ENCODE assay signal across 9 mouse cellular contexts in the genomic region with DNA sequence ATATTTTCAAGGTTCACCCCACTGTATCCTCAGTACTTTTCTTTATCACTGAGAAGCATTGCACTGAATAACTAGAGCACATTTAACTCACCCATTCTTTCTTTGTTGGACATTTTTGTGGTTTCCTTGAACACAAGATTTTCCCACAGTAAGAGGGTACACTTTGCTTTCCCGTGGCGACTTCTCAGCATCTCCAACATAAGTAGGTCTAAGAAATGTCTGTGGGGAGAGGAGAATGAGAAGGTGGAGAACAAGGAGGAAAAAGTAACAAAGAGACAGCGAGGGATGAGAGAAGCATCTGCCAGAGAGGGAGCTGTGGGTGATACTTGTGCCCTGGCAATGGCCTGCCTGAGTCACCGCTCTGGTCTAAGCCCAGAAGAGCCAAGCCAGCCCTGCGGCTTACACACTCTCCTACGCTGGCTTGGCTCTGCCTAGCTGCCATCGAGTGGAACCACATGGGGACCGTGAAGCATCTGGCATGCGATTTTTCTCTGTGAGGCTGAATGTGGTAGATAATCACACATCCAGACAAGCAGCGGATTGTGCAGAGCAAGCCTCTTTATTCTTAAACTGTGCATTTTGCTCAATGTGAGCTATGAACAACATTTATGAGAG.
DNase-seq lines count a peak whose midpoint lies in the region; ATAC-seq and TF ChIP-seq lines count a peak whose summit lies in the region.
"Had no signal": no experiment of that assay in that cellular context is flagged by ENCODE, and none has a peak within 500 bp of the region (broad histone marks: within the 10 kb centered on the region; RNA-seq: fewer than 3 reads in every experiment).

No protein-coding gene starts in this region.

- peak; percentile 75 for DNase-seq in adrenal gland, postnatal 25 days
- DNase-seq in gastrocnemius, postnatal 25 days: peak; percentile 67
- DNase-seq in limb, embryonic 14.5 days (ENCODE audit: low spot score): peak; percentile 49

- H3K27me3 ChIP-seq in hindbrain, embryonic 15.5 days: no peaks in the 10 kb centered on the region
- no peaks in the 10 kb centered on the region for H3K27me3 ChIP-seq in hindbrain, embryonic 13.5 days
- no peaks in the 10 kb centered on the region for H3K27me3 ChIP-seq in limb, embryonic 14.5 days (ENCODE audit: control insufficient read depth, insufficient read depth, low read length)
- H3K27me3 ChIP-seq in liver, embryonic 12.5 days (replicated peaks): no peaks in the 10 kb centered on the region
- H3K27me3 ChIP-seq: midbrain, embryonic 12.5 days had no signal

- H3K27ac ChIP-seq in hindbrain, embryonic 15.5 days (replicated peaks): 0 out of 2 replicates have a peak overlapping the region, but pooled peaks have one; percentile 30
- no peak overlapping the region for H3K27ac ChIP-seq in hindbrain, embryonic 13.5 days
- no peak overlapping the region for H3K27ac ChIP-seq in limb, embryonic 14.5 days (replicated peaks; ENCODE audit: low read depth, low read length)
- H3K27ac ChIP-seq in liver, embryonic 12.5 days: no peak overlapping the region
- H3K27ac ChIP-seq: midbrain, embryonic 12.5 days had no signal

- TF ChIP-seq POLR2A in limb, embryonic 14.5 days (IDR thresholded peaks at IDR 0.05; ENCODE audit: borderline replicate concordance, extremely low read depth, insufficient read depth, insufficient read length): no peak

- H3K9ac ChIP-seq in hindbrain, embryonic 15.5 days: no peak overlapping the region
- no peak overlapping the region for H3K9ac ChIP-seq in hindbrain, embryonic 13.5 days
- H3K9ac ChIP-seq in limb, embryonic 14.5 days (ENCODE audit: low read depth, low read length, severe bottlenecking): no peak overlapping the region
- no peak overlapping the region for H3K9ac ChIP-seq in liver, embryonic 12.5 days
- H3K9ac ChIP-seq: midbrain, embryonic 12.5 days had no signal

- ATAC-seq in hindbrain, embryonic 15.5 days (ENCODE audit: low FRiP score, low read depth): no peak; the same call in 1 of the 2 replicates
- ATAC-seq in hindbrain, embryonic 13.5 days (ENCODE audit: low FRiP score): no peak
- no peak for ATAC-seq in limb, embryonic 14.5 days (ENCODE audit: low FRiP score, low read depth)
- ATAC-seq in liver, embryonic 12.5 days: no peak
- ATAC-seq in erythroid progenitor cell, adult 5-6 weeks (replicated peaks; ENCODE audit: low FRiP score, poor library complexity, severe bottlenecking): no peak
- ATAC-seq in monocyte, adult 5-6 weeks (replicated peaks; ENCODE audit: insufficient number of reproducible peaks, low FRiP score, low TSS enrichment, poor library complexity, severe bottlenecking): no peak

- 76% methylated on average over 10 of the region's 10 CpGs for WGBS in hindbrain, embryonic 15.5 days
- 86% methylated on average over 10 of the region's 10 CpGs for WGBS in hindbrain, embryonic 13.5 days
- WGBS in limb, embryonic 14.5 days: 60% methylated on average over 10 of the region's 10 CpGs
- WGBS in liver, embryonic 12.5 days (ENCODE audit: insufficient replicate concordance): 73% methylated on average over 10 of the region's 10 CpGs

- H3K4me1 ChIP-seq in hindbrain, embryonic 15.5 days (replicated peaks): no peaks in the 10 kb centered on the region
- H3K4me1 ChIP-seq in hindbrain, embryonic 13.5 days (replicated peaks): no peaks in the 10 kb centered on the region
- H3K4me1 ChIP-seq in limb, embryonic 14.5 days (ENCODE audit: control insufficient read depth, insufficient read depth, low read length): peaks cover 9% of the 10 kb centered on the region; the same call in 1 of the 2 replicates
- no peaks in the 10 kb centered on the region for H3K4me1 ChIP-seq in liver, embryonic 12.5 days
- H3K4me1 ChIP-seq: midbrain, embryonic 12.5 days had no signal

- no peak overlapping the region for H3K4me2 ChIP-seq in hindbrain, embryonic 15.5 days
- H3K4me2 ChIP-seq in hindbrain, embryonic 13.5 days: no peak overlapping the region
- H3K4me2 ChIP-seq in limb, embryonic 14.5 days (replicated peaks; ENCODE audit: low read depth, low read length, severe bottlenecking): no peak overlapping the region
- H3K4me2 ChIP-seq in liver, embryonic 12.5 days: no peak overlapping the region
- H3K4me2 ChIP-seq: midbrain, embryonic 12.5 days had no signal

- no peaks in the 10 kb centered on the region for H3K9me3 ChIP-seq in hindbrain, embryonic 15.5 days
- no peaks in the 10 kb centered on the region for H3K9me3 ChIP-seq in hindbrain, embryonic 13.5 days
- H3K9me3 ChIP-seq in limb, embryonic 14.5 days (ENCODE audit: control insufficient read depth, low read length): no peaks in the 10 kb centered on the region
- H3K9me3 ChIP-seq in liver, embryonic 12.5 days (replicated peaks): no peaks in the 10 kb centered on the region
- H3K9me3 ChIP-seq: midbrain, embryonic 12.5 days had no signal

- H3K36me3 ChIP-seq in hindbrain, embryonic 15.5 days: no peaks in the 10 kb centered on the region
- no peaks in the 10 kb centered on the region for H3K36me3 ChIP-seq in hindbrain, embryonic 13.5 days
- no peaks in the 10 kb centered on the region for H3K36me3 ChIP-seq in limb, embryonic 14.5 days (ENCODE audit: control insufficient read depth, insufficient read depth, low read length)
- no peaks in the 10 kb centered on the region for H3K36me3 ChIP-seq in liver, embryonic 12.5 days
- H3K36me3 ChIP-seq: midbrain, embryonic 12.5 days had no signal

- H3K4me3 ChIP-seq in hindbrain, embryonic 15.5 days: no peak overlapping the region
- H3K4me3 ChIP-seq in hindbrain, embryonic 13.5 days: no peak overlapping the region
- H3K4me3 ChIP-seq in limb, embryonic 14.5 days (replicated peaks; ENCODE audit: low read length): no peak overlapping the region
- no peak overlapping the region for H3K4me3 ChIP-seq in liver, embryonic 12.5 days
- H3K4me3 ChIP-seq: midbrain, embryonic 12.5 days had no signal
